Mouse (Mus musculus): Measurements from ENCODE around the gene Tor2a. TPM values are rescaled to one million over a fixed set of nuclear protein-coding genes. Genes with fewer than 3 reads are reported as not detected.

The Tor2a gene
- total and polyA plus RNA-seq, 3 experiments = 54.7 to 62.2 TPM; not detected in 1

DNA sequence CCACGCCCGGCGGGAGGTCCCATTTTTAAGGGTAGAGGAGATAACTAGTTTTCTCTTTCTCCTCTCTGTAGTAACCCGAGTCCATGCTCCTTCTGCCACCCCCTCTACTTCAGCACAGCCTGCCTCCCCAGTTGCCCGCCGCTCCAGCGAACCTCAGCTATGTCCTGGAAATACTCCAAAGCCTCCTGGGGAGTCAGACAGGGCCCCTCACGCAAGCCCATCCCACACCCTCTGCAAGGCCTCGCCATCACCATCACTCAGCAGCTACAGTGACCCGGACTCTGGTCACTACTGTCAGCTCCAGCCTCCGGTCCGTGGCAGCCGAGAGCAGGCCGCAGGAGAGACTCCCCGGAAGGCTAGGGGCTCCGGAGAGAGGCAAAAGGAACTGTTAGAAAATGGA lies 8.0 kb upstream of the Tor2a start:
- Histone ChIP-seq H3K27ac (ENCODE audit: control insufficient read depth, low read depth, low read length) (no peak overlapping the region), H3K36me3 (ENCODE audit: control insufficient read depth in 1 of 2, insufficient read depth in 2 of 2, low read length in 2 of 2) (no peaks in the 10 kb centered on the region), H3K4me3 (ENCODE audit: control insufficient read depth in 1 of 2, insufficient read depth in 1 of 2, low read depth in 2 of 2, low read length in 2 of 2) (no peak overlapping the region), H3K79me2 (ENCODE audit: control insufficient read depth, insufficient read depth, low read length, poor library complexity) (no peaks in the 10 kb centered on the region), H3K27me3 (ENCODE audit: control insufficient read depth in 1 of 2, insufficient read depth in 2 of 2, low read length in 2 of 2) (no peaks in the 10 kb centered on the region), H3K9me3 (replicated peaks; ENCODE audit: insufficient read depth, low read length) (no peaks in the 10 kb centered on the region), H3K9ac (ENCODE audit: control insufficient read depth, low read depth, low read length, poor library complexity, severe bottlenecking) (no peak overlapping the region), H3K4me1 (ENCODE audit: control insufficient read depth in 1 of 2, insufficient read depth in 2 of 2, low read length in 2 of 2) (no peaks in the 10 kb centered on the region)
- DNase-seq (ENCODE audit: low read depth, low spot score) = no peak
- no peak for TF ChIP-seq RAD21 (IDR thresholded peaks at IDR 0.05; ENCODE audit: low read depth, low read length)
- no peak for TF ChIP-seq POLR2A (IDR thresholded peaks at IDR 0.05; ENCODE audit: control insufficient read depth in 1 of 2, insufficient read depth in 1 of 2, low read depth in 1 of 2, low read length in 2 of 2, poor library complexity in 1 of 2)
- no peak for TF ChIP-seq BHLHE40 (IDR thresholded peaks at IDR 0.05; ENCODE audit: borderline replicate concordance, low read depth, low read length)
- TF ChIP-seq ZC3H11A (IDR thresholded peaks at IDR 0.05; ENCODE audit: low read depth, low read length) = no peak
- TF ChIP-seq MEF2A (IDR thresholded peaks at IDR 0.05; ENCODE audit: extremely low read depth, insufficient replicate concordance, low read depth, low read length, poor library complexity, severe bottlenecking) = no peak
- no peak for TF ChIP-seq HCFC1 (IDR thresholded peaks at IDR 0.05; ENCODE audit: low read depth, low read length)
- TF ChIP-seq POLR2AphosphoS2 (IDR thresholded peaks at IDR 0.05; ENCODE audit: low read length) = no peak
- TF ChIP-seq MYB (IDR thresholded peaks at IDR 0.05; ENCODE audit: low read depth, low read length) = no peak
- TF ChIP-seq NELFE (IDR thresholded peaks at IDR 0.05; ENCODE audit: low read depth, low read length) = no peak
- TF ChIP-seq EP300 (IDR thresholded peaks at IDR 0.05; ENCODE audit: low read depth in 1 of 2, low read length in 2 of 2) = no peak

DNA sequence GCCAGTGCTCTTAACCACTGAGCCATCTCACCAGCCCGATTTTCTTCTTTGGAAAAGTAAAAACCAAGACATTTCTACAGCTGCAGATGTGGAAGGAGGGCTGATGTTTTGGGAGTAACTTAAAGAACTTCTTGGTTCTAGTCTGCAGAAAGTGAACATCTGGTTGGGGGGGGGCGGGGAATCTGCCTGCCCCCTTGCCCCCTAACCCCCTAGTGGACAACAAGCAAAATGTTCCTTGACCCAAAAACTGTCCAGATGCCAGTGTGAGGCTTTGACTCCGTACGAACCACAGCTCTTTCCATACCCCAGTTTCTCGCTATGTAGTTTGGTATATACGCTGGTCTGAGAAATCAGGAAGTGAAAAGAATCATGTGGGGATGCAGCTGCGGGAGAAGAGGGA lies 6.8 kb upstream of the Tor2a start:
- H3K4me3 ChIP-seq (ENCODE audit: control insufficient read depth in 1 of 2, insufficient read depth in 1 of 2, low read depth in 2 of 2, low read length in 2 of 2) = no peak overlapping the region
- no peak for DNase-seq (ENCODE audit: low read depth, low spot score)
- H3K9ac ChIP-seq (ENCODE audit: control insufficient read depth, low read depth, low read length, poor library complexity, severe bottlenecking) = no peak overlapping the region
- H3K27me3 ChIP-seq (ENCODE audit: control insufficient read depth in 1 of 2, insufficient read depth in 2 of 2, low read length in 2 of 2) = no peaks in the 10 kb centered on the region
- H3K36me3 ChIP-seq (ENCODE audit: control insufficient read depth in 1 of 2, insufficient read depth in 2 of 2, low read length in 2 of 2) = no peaks in the 10 kb centered on the region
- H3K9me3 ChIP-seq (replicated peaks; ENCODE audit: insufficient read depth, low read length) = no peaks in the 10 kb centered on the region
- no peaks in the 10 kb centered on the region for H3K79me2 ChIP-seq (ENCODE audit: control insufficient read depth, insufficient read depth, low read length, poor library complexity)
- no peak overlapping the region for H3K27ac ChIP-seq (ENCODE audit: control insufficient read depth, low read depth, low read length)
- no peak for TF ChIP-seq RCOR1 (IDR thresholded peaks at IDR 0.05; ENCODE audit: low read depth, low read length)
- no peak for TF ChIP-seq CHD2 (IDR thresholded peaks at IDR 0.05; ENCODE audit: low read length)
- no peak for TF ChIP-seq TAL1 (IDR thresholded peaks at IDR 0.05; ENCODE audit: low read length)
- TF ChIP-seq MXI1 (IDR thresholded peaks at IDR 0.05; ENCODE audit: low read depth, low read length) = no peak
- TF ChIP-seq POLR2AphosphoS2 (IDR thresholded peaks at IDR 0.05; ENCODE audit: low read length) = no peak
- TF ChIP-seq UBTF (IDR thresholded peaks at IDR 0.05; ENCODE audit: borderline replicate concordance, insufficient read depth, low read depth, low read length) = no peak
- TF ChIP-seq ZC3H11A (IDR thresholded peaks at IDR 0.05; ENCODE audit: low read depth, low read length) = no peak
- TF ChIP-seq SMC3 (IDR thresholded peaks at IDR 0.05; ENCODE audit: low read depth, low read length) = no peak
- TF ChIP-seq EP300 (IDR thresholded peaks at IDR 0.05; ENCODE audit: low read depth in 1 of 2, low read length in 2 of 2) = no peak
- H3K4me1 ChIP-seq (ENCODE audit: control insufficient read depth in 1 of 2, insufficient read depth in 2 of 2, low read length in 2 of 2) = no peaks in the 10 kb centered on the region
